Mouse (Mus musculus): Measurements from ENCODE around the gene Raf1.

- no peak for TF ChIP-seq CTCF (IDR thresholded peaks at IDR 0.05; ENCODE audit: low read depth)
- TF ChIP-seq EP300 (IDR thresholded peaks at IDR 0.05; ENCODE audit: low read depth), result no peak
These were observed 33.1 kb downstream of the Raf1 start for GRCm38 (mm10) chr6:115643315-115643714.
